Mouse (Mus musculus): ENCODE results near the gene Abcb6. TPM values are rescaled to one million over a fixed set of nuclear protein-coding genes. Genes with fewer than 3 reads are reported as not detected.

Abcb6 gene
- total and polyA plus RNA-seq, 3 experiments, result 25.2 to 29.1 (median 26.6) TPM

DNA sequence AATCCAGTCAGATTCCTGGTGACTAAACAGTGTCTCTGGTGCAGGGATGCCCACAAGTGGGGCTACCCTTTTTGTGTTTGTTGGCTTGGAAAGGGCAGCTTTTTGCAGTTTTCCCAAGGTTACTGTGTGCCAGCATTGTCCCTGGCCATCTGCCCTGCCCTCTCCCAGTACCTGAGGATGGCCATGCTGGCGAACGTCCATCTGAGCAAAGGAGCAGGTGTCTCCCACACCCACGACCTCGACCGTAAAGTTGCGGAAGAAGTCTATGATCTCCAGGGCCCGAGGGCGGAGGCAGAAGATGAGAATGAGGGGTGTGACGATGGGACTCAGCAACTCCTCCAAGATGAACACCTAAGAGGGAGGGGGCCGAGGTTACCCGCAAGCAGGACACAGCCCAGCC, 5.3 kb upstream of the Abcb6 start:
- Histone ChIP-seq H3K4me3 (no peak overlapping the region), H3K36me3 (ENCODE audit: control insufficient read depth, insufficient read depth, low read length) (no peaks in the 10 kb centered on the region; the same call in 1 of the 2 replicates), H3K9ac (ENCODE audit: low read depth, low read length) (no peak overlapping the region), H3K79me2 (replicated peaks; ENCODE audit: control insufficient read depth, insufficient read depth, low read length) (peaks cover 1% of the 10 kb centered on the region; the same call in 1 of the 2 replicates), H3K4me1 (ENCODE audit: control insufficient read depth, insufficient read depth, low read length) (no peaks in the 10 kb centered on the region), H3K27me3 (ENCODE audit: control insufficient read depth, insufficient read depth, low read length) (no peaks in the 10 kb centered on the region), H3K27ac (no peak overlapping the region)
- TF ChIP-seq EP300 (IDR thresholded peaks at IDR 0.05; ENCODE audit: insufficient read depth, low read depth, low read length), result no peak
- TF ChIP-seq CTCF (IDR thresholded peaks at IDR 0.05), result no peak
- TF ChIP-seq POLR2A (IDR thresholded peaks at IDR 0.05; ENCODE audit: insufficient read depth, low read depth, low read length), result no peak
- WGBS, result 92% methylated on average over 11 of the region's 11 CpGs
- intact Hi-C loops (cut with DNase I), result no loop called here
- no peak for DNase-seq

DNA sequence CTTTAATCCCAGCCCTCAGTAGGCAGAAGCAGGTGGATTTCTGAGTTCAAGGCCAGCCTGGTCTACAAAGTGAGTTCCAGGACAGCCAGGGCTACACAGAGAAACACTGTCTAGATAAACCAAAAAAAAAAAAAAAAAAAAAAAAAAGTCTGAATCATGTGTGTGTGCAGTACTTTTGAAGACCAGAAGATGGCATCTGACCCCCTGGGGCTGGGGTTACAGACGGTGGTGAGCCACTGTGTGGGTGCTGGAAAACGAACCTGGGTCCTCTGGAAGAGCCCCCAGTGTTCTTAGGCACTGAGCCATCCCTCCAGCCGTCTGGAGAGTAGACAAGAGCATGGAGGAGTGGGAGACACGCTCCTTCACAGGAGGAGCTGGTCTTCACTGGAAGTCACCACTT, 2.0 kb upstream of the Abcb6 start:
- WGBS, result 72% methylated on average over 4 of the region's 4 CpGs
- no peak overlapping the region for H3K9ac ChIP-seq (ENCODE audit: low read depth, low read length)
- H3K27ac ChIP-seq, result no peak overlapping the region
- H3K4me1 ChIP-seq (ENCODE audit: control insufficient read depth, insufficient read depth, low read length), result no peaks in the 10 kb centered on the region; the same call in 1 of the 2 replicates
- no peak overlapping the region for H3K4me3 ChIP-seq
- DNase-seq, result no peak
- H3K36me3 ChIP-seq (ENCODE audit: control insufficient read depth, insufficient read depth, low read length), result no peaks in the 10 kb centered on the region
- TF ChIP-seq EP300 (IDR thresholded peaks at IDR 0.05; ENCODE audit: insufficient read depth, low read depth, low read length) (no peak), CTCF (IDR thresholded peaks at IDR 0.05) (peak; percentile 44), POLR2A (IDR thresholded peaks at IDR 0.05; ENCODE audit: insufficient read depth, low read depth, low read length) (no peak)
- no peaks in the 10 kb centered on the region for H3K27me3 ChIP-seq (ENCODE audit: control insufficient read depth, insufficient read depth, low read length)
- H3K79me2 ChIP-seq (replicated peaks; ENCODE audit: control insufficient read depth, insufficient read depth, low read length), result no peaks in the 10 kb centered on the region
- intact Hi-C loops (cut with DNase I), result loop anchor here (5.0 kb wide), 1 partner anchor 70 kb away; no protein-coding TSS in a partner anchor

DNA sequence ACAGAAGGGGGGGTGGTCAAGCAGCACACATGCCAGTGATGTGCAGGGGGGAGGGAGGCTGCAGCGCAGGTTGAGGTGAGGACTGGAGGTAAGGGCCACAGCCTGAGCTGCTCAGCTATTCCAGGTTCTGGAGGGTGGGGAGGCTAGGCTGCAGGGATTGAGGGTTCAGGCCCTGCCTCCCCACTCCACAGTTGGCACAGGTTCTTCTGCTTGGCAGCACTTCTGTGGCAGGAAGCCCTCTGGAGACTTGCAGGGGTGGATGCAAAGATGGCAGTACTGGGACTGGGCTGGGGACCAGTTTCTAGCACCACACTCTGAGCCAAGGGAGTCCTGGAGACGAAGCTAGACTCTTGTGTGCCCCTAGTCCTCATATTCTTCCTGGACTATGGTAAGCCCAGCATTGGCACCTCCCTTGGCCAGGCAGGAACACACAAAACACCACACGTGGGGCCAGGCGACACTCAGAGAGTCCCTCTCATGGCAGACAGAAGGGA, 1.2 kb upstream of the Abcb6 start:
- Histone ChIP-seq H3K27ac (no peak overlapping the region), H3K4me3 (no peak overlapping the region), H3K79me2 (replicated peaks; ENCODE audit: control insufficient read depth, insufficient read depth, low read length) (no peaks in the 10 kb centered on the region), H3K9ac (ENCODE audit: low read depth, low read length) (no peak overlapping the region), H3K4me1 (ENCODE audit: control insufficient read depth, insufficient read depth, low read length) (no peaks in the 10 kb centered on the region; the same call in 1 of the 2 replicates), H3K27me3 (ENCODE audit: control insufficient read depth, insufficient read depth, low read length) (no peaks in the 10 kb centered on the region), H3K36me3 (ENCODE audit: control insufficient read depth, insufficient read depth, low read length) (no peaks in the 10 kb centered on the region)
- WGBS, result 85% methylated on average over 4 of the region's 4 CpGs
- TF ChIP-seq POLR2A (IDR thresholded peaks at IDR 0.05; ENCODE audit: insufficient read depth, low read depth, low read length), result no peak
- no peak for TF ChIP-seq CTCF (IDR thresholded peaks at IDR 0.05)
- no peak for TF ChIP-seq EP300 (IDR thresholded peaks at IDR 0.05; ENCODE audit: insufficient read depth, low read depth, low read length)
- intact Hi-C loops (cut with DNase I), result loop anchor here (5.0 kb wide), 1 partner anchor 71 kb away; no protein-coding TSS in a partner anchor
- DNase-seq, result no peak

DNA sequence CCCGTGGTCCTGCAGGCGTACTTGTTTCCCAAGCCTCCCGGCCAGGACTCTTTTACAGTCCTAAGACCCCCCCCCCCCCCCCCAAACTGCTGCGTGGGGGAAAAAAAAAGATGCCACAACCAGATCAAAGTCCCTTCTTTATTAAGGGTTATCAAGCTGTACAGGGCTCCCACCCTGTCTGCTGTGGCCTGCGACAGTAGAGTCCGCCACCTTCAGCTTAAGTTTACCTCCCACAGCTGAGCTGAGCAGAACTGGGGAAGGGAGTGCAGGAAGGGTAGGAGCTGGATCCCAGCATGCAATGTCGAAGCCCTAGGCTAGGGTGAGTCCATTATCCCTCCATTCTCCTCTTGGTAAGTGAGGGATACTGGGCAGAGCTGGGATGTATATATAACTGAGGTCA, 549 bp upstream of the Abcb6 start:
- TF ChIP-seq POLR2A (IDR thresholded peaks at IDR 0.05; ENCODE audit: insufficient read depth, low read depth, low read length), result no peak
- TF ChIP-seq EP300 (IDR thresholded peaks at IDR 0.05; ENCODE audit: insufficient read depth, low read depth, low read length), result no peak
- no peak for TF ChIP-seq CTCF (IDR thresholded peaks at IDR 0.05)
- H3K79me2 ChIP-seq (replicated peaks; ENCODE audit: control insufficient read depth, insufficient read depth, low read length), result no peaks in the 10 kb centered on the region
- no peak overlapping the region for H3K27ac ChIP-seq
- no peaks in the 10 kb centered on the region; the same call in 1 of the 2 replicates for H3K4me1 ChIP-seq (ENCODE audit: control insufficient read depth, insufficient read depth, low read length)
- H3K36me3 ChIP-seq (ENCODE audit: control insufficient read depth, insufficient read depth, low read length), result no peaks in the 10 kb centered on the region
- peak overlapping the region; percentile 51 for H3K4me3 ChIP-seq
- 42% methylated on average over 7 of the region's 7 CpGs for WGBS
- no peak overlapping the region for H3K9ac ChIP-seq (ENCODE audit: low read depth, low read length)
- no peak for DNase-seq
- intact Hi-C loops (cut with DNase I), result loop anchor here (1.0 to 5.0 kb wide), 2 partner anchors 11 to 72 kb away; no protein-coding TSS in a partner anchor
- H3K27me3 ChIP-seq (ENCODE audit: control insufficient read depth, insufficient read depth, low read length), result no peaks in the 10 kb centered on the region

DNA sequence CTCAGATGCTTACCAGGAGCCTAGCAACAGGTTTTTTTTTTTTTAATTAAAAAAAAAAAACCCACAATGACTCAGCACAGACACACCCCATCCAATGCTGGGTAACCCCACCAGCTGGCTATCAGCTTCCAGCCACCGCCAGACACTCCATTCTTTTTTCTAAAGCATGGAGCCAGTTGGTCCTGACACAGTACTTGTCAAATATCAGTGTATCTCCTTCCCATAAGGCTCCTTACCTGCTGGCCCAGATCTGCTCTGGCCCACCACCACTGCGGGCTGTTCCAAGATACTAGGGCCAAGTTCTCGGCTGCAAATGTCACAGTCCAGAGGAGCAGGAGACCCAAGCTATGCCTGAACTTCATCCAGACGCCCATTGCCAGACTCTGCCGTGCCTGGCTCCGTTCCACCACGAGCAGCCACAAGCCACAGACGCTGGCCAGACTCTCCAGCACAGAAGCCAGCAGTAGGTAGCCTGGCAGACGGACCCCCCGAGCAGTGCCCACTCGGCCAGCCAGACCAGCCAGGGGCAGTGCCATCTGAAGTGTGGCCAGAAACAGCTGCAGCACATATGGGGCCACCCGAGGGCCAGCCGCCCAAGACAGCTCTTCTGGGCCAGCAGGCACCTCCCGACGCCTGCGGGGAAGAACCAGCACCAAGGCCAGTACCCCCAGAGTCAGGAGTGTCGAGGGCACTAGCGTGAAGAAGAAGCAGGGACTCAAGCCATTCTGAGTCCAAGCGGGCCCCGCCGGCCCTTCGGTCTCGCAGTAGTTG, 673 bp downstream of the Abcb6 start:
- intact Hi-C loops (cut with DNase I), result loop anchor here (1.0 to 5.0 kb wide), 3 partner anchors 10 to 73 kb away; no protein-coding TSS in a partner anchor
- H3K4me3 ChIP-seq, result peak overlapping the region; percentile 51
- TF ChIP-seq POLR2A (IDR thresholded peaks at IDR 0.05; ENCODE audit: insufficient read depth, low read depth, low read length) (no peak), CTCF (IDR thresholded peaks at IDR 0.05) (no peak), EP300 (IDR thresholded peaks at IDR 0.05; ENCODE audit: insufficient read depth, low read depth, low read length) (no peak)
- peak; percentile 59 to 60 for DNase-seq
- H3K4me1 ChIP-seq (ENCODE audit: control insufficient read depth, insufficient read depth, low read length), result no peaks in the 10 kb centered on the region; the same call in 1 of the 2 replicates
- WGBS, result 6% methylated on average over 23 of the region's 23 CpGs
- peak overlapping the region; percentile 75 for H3K9ac ChIP-seq (ENCODE audit: low read depth, low read length)
- H3K79me2 ChIP-seq (replicated peaks; ENCODE audit: control insufficient read depth, insufficient read depth, low read length), result no peaks in the 10 kb centered on the region
- H3K27ac ChIP-seq, result peak overlapping the region; percentile 72
- H3K27me3 ChIP-seq (ENCODE audit: control insufficient read depth, insufficient read depth, low read length), result no peaks in the 10 kb centered on the region
- no peaks in the 10 kb centered on the region for H3K36me3 ChIP-seq (ENCODE audit: control insufficient read depth, insufficient read depth, low read length)
